Mouse (Mus musculus): ENCODE results near the gene Lsamp. TPM values are rescaled to one million over a fixed set of nuclear protein-coding genes. Genes with fewer than 3 reads are reported as not detected.

Lsamp gene
- polyA plus RNA-seq, 1 experiment from 2014 or later = 0.12 TPM

DNA sequence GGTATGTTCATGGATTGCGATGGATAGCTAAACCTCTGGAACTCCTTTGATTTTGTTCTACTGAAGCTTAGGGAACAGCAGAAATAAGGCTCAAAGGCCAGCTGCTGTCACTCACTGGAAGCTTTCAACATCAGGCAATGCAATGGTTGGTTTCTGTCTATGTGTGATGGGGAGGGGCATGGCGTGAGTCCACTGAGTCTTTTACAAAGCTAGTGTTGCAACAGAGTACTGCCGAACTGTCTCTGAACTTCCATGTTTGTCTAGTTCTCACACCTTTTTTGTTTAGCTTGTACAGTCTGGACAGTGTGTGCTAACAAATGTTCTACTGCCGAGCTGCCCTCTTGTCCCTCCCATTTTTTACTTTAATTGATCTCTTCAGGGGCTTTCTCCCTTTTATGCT is 1258.7 kb downstream of the Lsamp start:
- no peaks in the 10 kb centered on the region for H3K36me3 ChIP-seq (replicated peaks)
- no peak overlapping the region for H3K4me3 ChIP-seq (replicated peaks)
- no peak overlapping the region for H3K4me2 ChIP-seq
- H3K4me1 ChIP-seq (replicated peaks) = no peaks in the 10 kb centered on the region
- no peaks in the 10 kb centered on the region for H3K27me3 ChIP-seq
- ATAC-seq (ENCODE audit: insufficient read depth) = peak; percentile 93
- H3K9ac ChIP-seq = no peak overlapping the region
- WGBS (ENCODE audit: insufficient replicate concordance) = 45% methylated on average over 4 of the region's 4 CpGs
- H3K9me3 ChIP-seq (replicated peaks) = no peaks in the 10 kb centered on the region
- no peak overlapping the region for H3K27ac ChIP-seq (replicated peaks)

DNA sequence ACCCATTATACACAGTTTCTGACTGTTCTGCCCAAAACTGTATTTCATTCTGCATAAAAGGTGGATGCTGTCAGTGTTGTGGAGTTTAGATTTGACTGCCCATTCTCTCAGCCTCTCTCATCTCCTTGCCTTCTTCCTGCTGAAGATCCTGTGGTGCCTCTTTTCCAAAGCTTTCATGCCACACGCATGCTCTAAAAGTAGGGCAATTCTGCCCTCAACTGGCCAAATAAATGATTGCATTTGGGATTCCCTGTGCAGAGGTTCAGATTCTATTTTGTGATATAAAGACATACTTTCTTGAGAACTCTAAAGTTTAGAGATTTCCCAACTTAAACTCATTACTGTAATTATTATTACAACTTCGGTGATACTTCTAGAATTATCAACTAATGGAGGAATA is 1260.5 kb downstream of the Lsamp start:
- no peak overlapping the region for H3K9ac ChIP-seq
- H3K4me2 ChIP-seq = no peak overlapping the region
- no peaks in the 10 kb centered on the region for H3K36me3 ChIP-seq (replicated peaks)
- H3K9me3 ChIP-seq (replicated peaks) = no peaks in the 10 kb centered on the region
- no peak for ATAC-seq (ENCODE audit: insufficient read depth)
- H3K4me1 ChIP-seq (replicated peaks) = no peaks in the 10 kb centered on the region
- H3K27ac ChIP-seq (replicated peaks) = no peak overlapping the region
- H3K27me3 ChIP-seq = no peaks in the 10 kb centered on the region
- no peak overlapping the region for H3K4me3 ChIP-seq (replicated peaks)
- WGBS (ENCODE audit: insufficient replicate concordance) = 13% methylated on average over 2 of the region's 2 CpGs

DNA sequence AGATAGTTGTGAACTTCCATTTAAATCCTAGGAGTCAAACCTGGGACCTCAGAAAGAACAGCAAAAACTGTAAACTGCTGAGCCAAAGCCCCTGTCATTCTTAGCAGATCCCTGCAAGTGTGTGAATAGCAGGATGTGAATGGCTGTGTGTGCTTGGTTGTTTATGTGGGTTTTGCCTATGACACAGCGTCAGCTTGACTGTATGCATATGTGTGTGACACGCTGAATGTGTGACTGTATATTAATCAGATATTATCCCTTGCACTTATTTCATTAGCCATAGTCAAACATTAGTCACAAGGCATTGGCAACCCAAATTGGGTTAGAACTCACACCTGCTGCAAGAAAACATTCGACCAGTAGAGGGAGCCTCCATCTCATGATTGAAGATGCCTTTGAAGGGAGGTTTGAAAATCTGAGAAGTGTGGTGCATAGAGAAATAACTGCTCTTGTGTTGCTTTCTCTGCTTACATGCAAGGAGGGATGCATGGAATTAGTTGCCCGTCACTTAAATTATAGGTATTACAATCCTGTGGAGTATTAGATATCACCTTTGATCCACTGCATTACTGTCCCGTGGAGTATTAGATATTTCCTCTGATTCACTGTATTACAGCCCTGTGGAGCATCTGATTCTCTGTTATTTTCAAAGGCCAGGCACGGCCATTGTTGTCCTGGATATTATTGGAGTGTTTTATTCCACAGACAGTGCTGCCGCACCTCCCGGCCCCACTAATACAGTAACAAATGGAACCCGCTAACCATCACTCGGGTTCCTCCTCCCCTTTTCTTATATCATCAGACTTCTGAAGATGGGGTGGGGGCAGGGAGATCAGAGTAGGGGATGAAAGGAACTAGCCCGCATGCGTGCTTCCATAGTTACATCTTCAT is 1274.2 kb downstream of the Lsamp start:
- H3K4me3 ChIP-seq (replicated peaks) = no peak overlapping the region
- no peak overlapping the region for H3K4me2 ChIP-seq
- H3K27ac ChIP-seq (replicated peaks) = no peak overlapping the region
- WGBS (ENCODE audit: insufficient replicate concordance) = 45% methylated on average over 12 of the region's 12 CpGs
- H3K4me1 ChIP-seq (replicated peaks) = no peaks in the 10 kb centered on the region
- no peaks in the 10 kb centered on the region for H3K27me3 ChIP-seq
- H3K9me3 ChIP-seq (replicated peaks) = no peaks in the 10 kb centered on the region
- no peak overlapping the region for H3K9ac ChIP-seq
- H3K36me3 ChIP-seq (replicated peaks) = no peaks in the 10 kb centered on the region
- no peak for ATAC-seq (ENCODE audit: insufficient read depth)

DNA sequence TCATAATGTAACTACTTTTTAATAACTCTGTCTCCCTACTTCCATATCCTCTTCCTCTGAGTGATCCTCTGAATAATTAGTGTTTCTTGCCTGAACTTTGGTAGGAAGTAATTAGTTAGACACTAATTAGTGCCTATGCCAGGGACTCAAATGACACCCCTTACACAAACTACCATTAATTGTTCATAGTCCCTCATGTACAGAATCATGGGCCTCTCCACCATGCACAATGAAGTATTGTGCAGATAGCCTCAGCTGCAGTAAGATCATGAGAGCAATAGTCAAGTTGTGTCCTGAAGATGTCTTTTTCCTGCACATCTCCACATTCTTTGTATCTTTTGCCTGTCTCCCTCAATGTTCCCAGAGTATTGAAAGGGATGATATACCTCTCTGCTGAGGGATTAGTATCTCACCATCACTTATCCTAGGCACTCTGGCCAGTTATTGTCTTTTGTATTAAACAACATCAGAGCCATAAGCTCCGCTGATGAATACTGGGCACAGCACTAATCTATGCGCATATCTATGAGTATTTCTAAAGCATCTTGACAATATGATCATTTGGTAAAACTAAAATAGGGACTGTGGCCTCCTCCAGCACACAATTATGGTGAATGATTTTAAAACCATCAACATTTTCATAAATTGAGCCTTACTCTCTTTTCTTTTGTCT is 1292.0 kb downstream of the Lsamp start:
- ATAC-seq (ENCODE audit: insufficient read depth) = no peak
- no peaks in the 10 kb centered on the region for H3K4me1 ChIP-seq (replicated peaks)
- H3K36me3 ChIP-seq (replicated peaks) = no peaks in the 10 kb centered on the region
- no peak overlapping the region for H3K9ac ChIP-seq
- no peaks in the 10 kb centered on the region for H3K9me3 ChIP-seq (replicated peaks)
- no peak overlapping the region for H3K4me2 ChIP-seq
- WGBS (ENCODE audit: insufficient replicate concordance) = 67% methylated on average over 2 of the region's 2 CpGs
- no peak overlapping the region for H3K27ac ChIP-seq (replicated peaks)
- H3K27me3 ChIP-seq = no peaks in the 10 kb centered on the region
- no peak overlapping the region for H3K4me3 ChIP-seq (replicated peaks)

DNA sequence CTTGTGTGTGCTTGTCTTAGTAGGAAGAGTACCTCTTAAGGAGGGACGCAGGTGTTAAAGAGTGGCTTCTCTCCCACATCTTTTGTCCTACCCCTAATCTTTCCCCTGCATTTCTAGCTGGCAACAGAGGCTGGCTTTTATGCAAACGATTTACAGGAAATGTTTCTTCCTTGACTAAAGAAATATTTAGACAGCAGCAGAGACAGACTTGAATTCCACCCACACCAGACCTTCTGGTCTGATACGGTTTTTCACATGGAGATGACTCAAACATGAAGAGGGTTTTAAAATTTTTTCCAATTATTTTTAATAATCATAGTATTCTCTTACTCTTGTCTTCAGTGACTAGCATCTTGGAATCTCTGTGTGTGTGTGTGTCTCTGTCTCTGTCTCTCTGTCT is 1333.8 kb downstream of the Lsamp start:
- no peaks in the 10 kb centered on the region for H3K27me3 ChIP-seq
- no peaks in the 10 kb centered on the region for H3K36me3 ChIP-seq (replicated peaks)
- no peak for ATAC-seq (ENCODE audit: insufficient read depth)
- H3K9me3 ChIP-seq (replicated peaks) = no peaks in the 10 kb centered on the region
- 52% methylated on average over 3 of the region's 3 CpGs for WGBS (ENCODE audit: insufficient replicate concordance)
- no peak overlapping the region for H3K27ac ChIP-seq (replicated peaks)
- no peaks in the 10 kb centered on the region for H3K4me1 ChIP-seq (replicated peaks)
- no peak overlapping the region for H3K9ac ChIP-seq
- no peak overlapping the region for H3K4me2 ChIP-seq
- no peak overlapping the region for H3K4me3 ChIP-seq (replicated peaks)

DNA sequence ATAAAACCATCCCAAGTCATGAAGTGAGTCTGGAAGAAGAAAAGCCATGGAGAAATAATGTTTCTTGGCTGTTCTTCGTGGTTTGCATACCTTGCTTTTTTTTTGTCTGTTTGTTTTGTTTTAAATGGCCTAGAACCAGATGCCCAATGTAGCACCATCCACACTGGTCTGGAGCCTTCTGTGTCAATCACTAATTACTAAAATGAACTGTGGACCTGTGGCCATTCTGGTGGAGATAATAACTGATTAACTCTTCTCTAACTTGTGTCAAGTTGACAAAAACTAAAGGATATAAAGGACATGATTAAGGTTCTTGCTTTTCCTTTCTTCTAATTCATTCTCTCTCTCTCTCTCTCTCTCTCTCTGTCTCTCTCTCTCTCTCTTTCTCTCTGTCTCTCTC is 1359.3 kb downstream of the Lsamp start:
- no peak overlapping the region for H3K9ac ChIP-seq
- H3K9me3 ChIP-seq (replicated peaks) = no peaks in the 10 kb centered on the region
- 47% methylated on average over 1 of the region's 1 CpGs for WGBS (ENCODE audit: insufficient replicate concordance)
- no peaks in the 10 kb centered on the region for H3K27me3 ChIP-seq
- no peak for ATAC-seq (ENCODE audit: insufficient read depth)
- H3K4me1 ChIP-seq (replicated peaks) = no peaks in the 10 kb centered on the region
- H3K4me2 ChIP-seq = no peak overlapping the region
- H3K4me3 ChIP-seq (replicated peaks) = no peak overlapping the region
- H3K27ac ChIP-seq (replicated peaks) = no peak overlapping the region
- no peaks in the 10 kb centered on the region for H3K36me3 ChIP-seq (replicated peaks)

DNA sequence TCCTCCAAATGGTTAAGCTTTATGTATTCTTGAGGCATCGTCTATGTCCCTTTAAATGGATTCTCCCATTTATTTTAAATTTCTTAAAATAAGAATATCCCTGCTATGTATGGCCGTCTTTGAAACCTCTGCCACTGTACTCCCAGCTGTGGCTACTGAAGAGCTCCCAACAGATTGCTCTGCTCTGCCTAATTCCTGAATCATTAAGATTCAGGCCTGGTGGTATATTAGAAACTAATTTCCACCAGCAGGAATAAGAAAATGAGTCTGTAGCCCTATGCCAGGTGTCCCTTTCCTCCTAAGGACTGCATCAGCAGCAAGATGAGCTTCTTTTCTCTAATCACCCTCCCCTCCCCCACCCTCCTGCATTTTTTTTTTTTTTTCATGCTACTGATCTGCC is 1381.0 kb downstream of the Lsamp start:
- Histone ChIP-seq H3K27ac (replicated peaks) (no peak overlapping the region), H3K4me1 (replicated peaks) (no peaks in the 10 kb centered on the region), H3K27me3 (no peaks in the 10 kb centered on the region), H3K9ac (no peak overlapping the region), H3K4me3 (replicated peaks) (no peak overlapping the region), H3K4me2 (no peak overlapping the region), H3K36me3 (replicated peaks) (no peaks in the 10 kb centered on the region), H3K9me3 (replicated peaks) (no peaks in the 10 kb centered on the region)
- 52% methylated on average over 2 of the region's 2 CpGs for WGBS (ENCODE audit: insufficient replicate concordance)
- no peak for ATAC-seq (ENCODE audit: insufficient read depth)

DNA sequence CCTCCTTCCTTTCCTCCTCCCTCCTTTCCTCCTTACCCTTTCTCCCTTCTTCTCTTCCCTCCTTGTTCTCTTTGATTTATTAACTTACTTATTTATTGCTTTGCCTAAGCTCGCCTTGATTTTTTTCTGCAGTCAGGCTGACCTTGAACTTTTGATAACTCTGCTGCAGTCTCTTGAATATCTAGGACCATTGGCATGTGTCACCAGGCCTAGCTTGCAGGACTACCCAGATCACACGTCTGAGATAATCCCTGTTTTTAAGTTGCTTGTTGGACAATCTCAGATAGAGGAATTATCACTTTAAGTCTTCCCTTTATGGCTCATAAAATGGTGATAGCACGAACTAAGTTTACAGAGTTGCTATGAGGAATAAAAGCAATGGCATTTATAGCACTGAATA is 1399.5 kb downstream of the Lsamp start:
- H3K4me2 ChIP-seq = no peak overlapping the region
- 37% methylated on average over 3 of the region's 3 CpGs for WGBS (ENCODE audit: insufficient replicate concordance)
- no peaks in the 10 kb centered on the region for H3K9me3 ChIP-seq (replicated peaks)
- H3K36me3 ChIP-seq (replicated peaks) = no peaks in the 10 kb centered on the region
- no peaks in the 10 kb centered on the region for H3K4me1 ChIP-seq (replicated peaks)
- no peak overlapping the region for H3K27ac ChIP-seq (replicated peaks)
- H3K9ac ChIP-seq = no peak overlapping the region
- no peaks in the 10 kb centered on the region for H3K27me3 ChIP-seq
- H3K4me3 ChIP-seq (replicated peaks) = no peak overlapping the region
- no peak for ATAC-seq (ENCODE audit: insufficient read depth)

DNA sequence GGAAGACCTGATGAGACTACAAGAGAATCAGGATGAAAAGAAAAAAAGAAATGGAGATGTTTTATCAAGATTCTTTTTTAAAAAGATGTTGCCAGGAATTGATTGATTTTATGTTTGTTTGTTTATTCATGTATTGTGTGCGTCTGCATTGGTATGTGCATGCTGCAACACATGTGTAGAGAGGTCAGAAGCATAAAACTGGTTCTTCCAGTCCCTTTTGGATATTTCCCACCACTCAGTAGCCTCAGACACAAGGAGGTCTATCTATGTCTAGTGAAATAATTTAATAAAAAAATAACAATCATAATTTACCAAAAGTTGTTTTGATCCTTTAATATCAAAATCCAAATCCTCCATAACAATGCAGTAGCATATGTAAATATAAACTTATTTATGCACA is 1400.1 kb downstream of the Lsamp start:
- H3K36me3 ChIP-seq (replicated peaks) = no peaks in the 10 kb centered on the region
- no peaks in the 10 kb centered on the region for H3K27me3 ChIP-seq
- no peaks in the 10 kb centered on the region for H3K9me3 ChIP-seq (replicated peaks)
- H3K9ac ChIP-seq = no peak overlapping the region
- WGBS (ENCODE audit: insufficient replicate concordance) = 45% methylated on average over 1 of the region's 1 CpGs
- no peak overlapping the region for H3K4me3 ChIP-seq (replicated peaks)
- no peak for ATAC-seq (ENCODE audit: insufficient read depth)
- no peak overlapping the region for H3K4me2 ChIP-seq
- no peaks in the 10 kb centered on the region for H3K4me1 ChIP-seq (replicated peaks)
- H3K27ac ChIP-seq (replicated peaks) = no peak overlapping the region

DNA sequence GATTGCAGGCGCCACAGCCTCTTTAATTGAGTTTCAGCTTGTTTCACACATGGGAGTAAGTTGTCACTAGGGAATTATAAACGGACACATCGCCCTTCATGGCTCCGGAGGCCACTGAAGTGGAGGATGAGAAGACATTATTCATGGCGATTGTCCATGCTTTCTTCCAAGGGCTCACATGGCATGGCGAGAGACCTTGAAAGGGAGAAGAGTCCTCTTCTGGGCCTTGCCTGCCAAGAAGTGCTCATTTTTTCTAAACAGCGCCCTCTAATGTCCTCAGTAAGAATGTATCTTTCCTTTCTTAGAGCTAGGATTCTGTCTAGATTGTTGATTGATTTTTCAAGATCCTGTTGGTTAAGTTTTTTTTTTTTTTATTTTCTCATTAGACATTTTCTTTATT is 1424.7 kb downstream of the Lsamp start:
- ATAC-seq (ENCODE audit: insufficient read depth) = no peak
- H3K9me3 ChIP-seq (replicated peaks) = no peaks in the 10 kb centered on the region
- H3K9ac ChIP-seq = no peak overlapping the region
- no peak overlapping the region for H3K4me2 ChIP-seq
- H3K4me1 ChIP-seq (replicated peaks) = no peaks in the 10 kb centered on the region
- no peaks in the 10 kb centered on the region for H3K36me3 ChIP-seq (replicated peaks)
- H3K4me3 ChIP-seq (replicated peaks) = no peak overlapping the region
- 50% methylated on average over 7 of the region's 7 CpGs for WGBS (ENCODE audit: insufficient replicate concordance)
- no peaks in the 10 kb centered on the region for H3K27me3 ChIP-seq
- H3K27ac ChIP-seq (replicated peaks) = no peak overlapping the region

DNA sequence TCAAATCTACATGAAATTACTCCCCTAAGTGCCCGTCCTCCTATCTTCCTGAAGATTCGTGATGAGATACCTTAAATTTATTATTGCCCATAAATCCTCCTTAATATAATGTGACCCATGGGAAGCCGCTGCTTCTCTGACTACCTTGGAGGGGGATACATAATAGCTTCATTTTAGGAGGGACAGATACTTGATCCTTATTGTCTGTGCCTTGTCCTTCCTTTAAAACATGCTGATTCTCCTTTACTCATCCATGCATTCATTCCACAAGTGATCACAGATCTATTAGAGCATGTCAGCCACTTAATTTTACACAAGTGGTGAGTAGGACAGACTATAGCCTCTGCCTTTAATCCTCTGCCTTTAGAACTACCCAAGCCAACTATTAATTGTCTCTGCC is 1426.5 kb downstream of the Lsamp start:
- H3K4me1 ChIP-seq (replicated peaks) = no peaks in the 10 kb centered on the region
- no peaks in the 10 kb centered on the region for H3K36me3 ChIP-seq (replicated peaks)
- WGBS (ENCODE audit: insufficient replicate concordance) = 71% methylated on average over 3 of the region's 3 CpGs
- no peak overlapping the region for H3K4me2 ChIP-seq
- H3K9me3 ChIP-seq (replicated peaks) = no peaks in the 10 kb centered on the region
- no peaks in the 10 kb centered on the region for H3K27me3 ChIP-seq
- no peak overlapping the region for H3K4me3 ChIP-seq (replicated peaks)
- no peak overlapping the region for H3K9ac ChIP-seq
- no peak for ATAC-seq (ENCODE audit: insufficient read depth)
- H3K27ac ChIP-seq (replicated peaks) = no peak overlapping the region
